Mouse (Mus musculus): ENCODE data around the gene Tenm4. TPM values are rescaled to one million over a fixed set of nuclear protein-coding genes. Genes with fewer than 3 reads are reported as not detected.
A peak's percentile ranks its signal among the peaks of the same experiment; 100 is the strongest.

Tenm4 gene
- polyA plus RNA-seq, 1 experiment from 2014 or later: 41.4 TPM

DNA sequence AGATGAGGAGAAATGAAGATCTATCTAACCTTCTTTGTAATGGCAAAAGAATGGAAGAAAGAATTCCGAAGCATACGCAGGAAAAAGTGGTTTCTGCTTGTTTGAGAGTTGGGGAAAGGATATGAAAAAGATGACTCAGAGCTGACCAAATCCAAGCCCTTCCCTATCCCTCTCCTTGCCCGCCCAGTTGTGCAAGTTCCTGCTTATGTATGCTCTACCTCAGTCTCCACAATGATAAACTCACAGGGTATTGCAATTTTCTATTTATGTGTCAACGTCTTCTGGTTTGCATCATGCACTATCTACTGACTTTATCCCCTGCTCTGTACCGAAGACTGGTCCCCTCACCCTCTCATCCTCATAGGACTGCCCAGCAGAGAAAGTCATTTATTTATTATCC lies 339.4 kb downstream of the Tenm4 start:
- no peak overlapping the region for H3K27ac ChIP-seq (ENCODE audit: low read length)
- peaks cover 14% of the 10 kb centered on the region for H3K4me1 ChIP-seq (ENCODE audit: control insufficient read depth, insufficient read depth, low read length)
- no peaks in the 10 kb centered on the region for H3K27me3 ChIP-seq (ENCODE audit: control insufficient read depth, insufficient read depth, low read depth, low read length)
- no peak overlapping the region for H3K9ac ChIP-seq (ENCODE audit: low read depth, low read length)
- no peak for ATAC-seq
- 92% methylated on average over 5 of the region's 5 CpGs for WGBS
- no peak overlapping the region for H3K4me3 ChIP-seq (ENCODE audit: low read depth, low read length)
- H3K36me3 ChIP-seq (ENCODE audit: control insufficient read depth, insufficient read depth, low read length): no peaks in the 10 kb centered on the region
- no peaks in the 10 kb centered on the region for H3K9me3 ChIP-seq (replicated peaks; ENCODE audit: control insufficient read depth, low read length, poor library complexity, severe bottlenecking)
- H3K4me2 ChIP-seq (ENCODE audit: low read length): no peak overlapping the region

DNA sequence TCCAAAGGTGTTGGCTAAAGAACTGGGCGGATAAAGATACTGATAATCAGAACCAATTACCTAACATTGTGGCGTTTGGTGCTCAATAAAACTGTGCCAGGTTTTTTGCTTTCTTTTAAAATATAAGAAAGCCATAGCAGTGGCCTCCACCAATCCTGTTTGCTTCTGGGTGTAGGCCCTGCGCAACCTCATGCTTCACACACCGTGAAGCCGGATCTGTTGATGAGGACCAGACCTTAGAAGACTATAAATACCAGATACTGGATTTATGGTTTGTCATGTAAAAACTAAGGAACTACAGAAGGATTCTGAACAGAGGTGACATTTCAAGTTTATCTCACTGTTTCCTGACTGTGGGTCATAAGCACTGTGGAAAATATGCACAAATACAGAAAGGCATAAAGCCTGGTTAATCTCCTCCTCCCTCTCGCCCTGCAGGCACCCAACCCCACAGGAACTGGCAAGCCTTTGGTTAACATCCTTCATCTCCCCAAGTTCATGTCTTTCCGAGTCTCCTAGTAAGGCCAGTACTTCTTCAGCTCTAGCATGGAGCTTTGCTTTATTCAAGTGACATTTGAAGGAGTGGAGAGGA lies 340.1 kb downstream of the Tenm4 start:
- ATAC-seq: no peak
- Histone ChIP-seq H3K27ac (ENCODE audit: low read length) (no peak overlapping the region), H3K27me3 (ENCODE audit: control insufficient read depth, insufficient read depth, low read depth, low read length) (no peaks in the 10 kb centered on the region), H3K9ac (ENCODE audit: low read depth, low read length) (no peak overlapping the region), H3K4me3 (ENCODE audit: low read depth, low read length) (no peak overlapping the region), H3K36me3 (ENCODE audit: control insufficient read depth, insufficient read depth, low read length) (no peaks in the 10 kb centered on the region), H3K4me1 (ENCODE audit: control insufficient read depth, insufficient read depth, low read length) (peaks cover 14% of the 10 kb centered on the region), H3K9me3 (replicated peaks; ENCODE audit: control insufficient read depth, low read length, poor library complexity, severe bottlenecking) (no peaks in the 10 kb centered on the region), H3K4me2 (ENCODE audit: low read length) (no peak overlapping the region)
- 84% methylated on average over 7 of the region's 7 CpGs for WGBS

GRCm38 (mm10) chr7:96511953-96512511 lies 341.0 kb downstream of the Tenm4 start:
- peaks cover 14% of the 10 kb centered on the region for H3K4me1 ChIP-seq (ENCODE audit: control insufficient read depth, insufficient read depth, low read length)
- no peak overlapping the region for H3K4me3 ChIP-seq (ENCODE audit: low read depth, low read length)
- peak; percentile 46; the same call in 1 of the 2 replicates for ATAC-seq
- no peaks in the 10 kb centered on the region for H3K36me3 ChIP-seq (ENCODE audit: control insufficient read depth, insufficient read depth, low read length)
- peak overlapping the region; percentile 47; the same call in 1 of the 2 replicates for H3K27ac ChIP-seq (ENCODE audit: low read length)
- H3K27me3 ChIP-seq (ENCODE audit: control insufficient read depth, insufficient read depth, low read depth, low read length): no peaks in the 10 kb centered on the region
- H3K9ac ChIP-seq (ENCODE audit: low read depth, low read length): no peak overlapping the region
- no peaks in the 10 kb centered on the region for H3K9me3 ChIP-seq (replicated peaks; ENCODE audit: control insufficient read depth, low read length, poor library complexity, severe bottlenecking)
- WGBS: 41% methylated on average over 14 of the region's 14 CpGs
- H3K4me2 ChIP-seq (ENCODE audit: low read length): peak overlapping the region; percentile 19

DNA sequence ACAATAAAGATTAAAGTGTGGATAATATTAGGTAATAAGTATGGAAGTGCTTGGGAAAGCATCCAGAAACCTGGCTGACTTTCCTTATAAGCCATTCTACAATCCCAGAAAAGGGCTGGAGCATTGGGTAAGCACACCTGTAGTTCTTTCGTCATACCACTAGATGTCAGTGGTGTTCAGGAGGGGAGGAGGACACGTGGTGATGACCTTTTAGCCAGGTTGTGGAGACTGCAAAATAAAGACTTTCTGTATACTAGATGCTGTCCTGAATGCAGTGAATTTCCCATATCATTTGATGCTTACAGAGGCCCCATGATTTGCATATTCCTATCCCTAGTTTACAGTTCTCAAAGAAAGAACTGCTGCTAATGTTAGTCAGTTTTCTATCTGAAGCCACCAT lies 348.2 kb downstream of the Tenm4 start:
- no peak for ATAC-seq
- H3K27me3 ChIP-seq (ENCODE audit: control insufficient read depth, insufficient read depth, low read depth, low read length): no peaks in the 10 kb centered on the region
- H3K4me3 ChIP-seq (ENCODE audit: low read depth, low read length): no peak overlapping the region
- H3K4me2 ChIP-seq (ENCODE audit: low read length): no peak overlapping the region
- no peaks in the 10 kb centered on the region for H3K36me3 ChIP-seq (ENCODE audit: control insufficient read depth, insufficient read depth, low read length)
- no peak overlapping the region for H3K27ac ChIP-seq (ENCODE audit: low read length)
- WGBS: 0% methylated on average over 2 of the region's 2 CpGs
- no peaks in the 10 kb centered on the region for H3K9me3 ChIP-seq (replicated peaks; ENCODE audit: control insufficient read depth, low read length, poor library complexity, severe bottlenecking)
- no peak overlapping the region for H3K9ac ChIP-seq (ENCODE audit: low read depth, low read length)
- H3K4me1 ChIP-seq (ENCODE audit: control insufficient read depth, insufficient read depth, low read length): no peaks in the 10 kb centered on the region

DNA sequence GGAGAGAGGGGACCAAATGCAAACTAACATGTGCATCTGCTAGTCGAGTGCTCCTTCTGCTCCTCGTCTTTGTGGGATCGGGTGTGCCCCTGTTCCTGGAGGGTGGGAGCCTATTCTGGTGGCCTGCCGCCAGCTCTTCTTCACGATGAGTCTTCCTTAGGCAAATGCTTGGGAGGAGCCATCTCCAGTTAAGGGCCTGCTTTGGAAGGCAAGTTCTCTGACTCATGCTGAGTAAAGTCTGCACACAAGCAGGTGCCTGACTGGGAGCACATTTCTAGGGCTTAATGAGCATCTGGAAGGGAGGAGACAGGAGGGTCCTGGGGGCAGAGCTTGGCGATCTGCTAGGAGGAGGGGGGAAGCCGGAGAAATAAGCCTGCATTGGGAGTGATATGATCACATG lies 350.9 kb downstream of the Tenm4 start:
- Histone ChIP-seq H3K4me3 (ENCODE audit: low read depth, low read length) (no peak overlapping the region), H3K9me3 (replicated peaks; ENCODE audit: control insufficient read depth, low read length, poor library complexity, severe bottlenecking) (no peaks in the 10 kb centered on the region), H3K27me3 (ENCODE audit: control insufficient read depth, insufficient read depth, low read depth, low read length) (no peaks in the 10 kb centered on the region), H3K4me2 (ENCODE audit: low read length) (no peak overlapping the region), H3K4me1 (ENCODE audit: control insufficient read depth, insufficient read depth, low read length) (no peaks in the 10 kb centered on the region), H3K27ac (ENCODE audit: low read length) (no peak overlapping the region), H3K36me3 (ENCODE audit: control insufficient read depth, insufficient read depth, low read length) (no peaks in the 10 kb centered on the region), H3K9ac (ENCODE audit: low read depth, low read length) (no peak overlapping the region)
- WGBS: 67% methylated on average over 7 of the region's 7 CpGs
- ATAC-seq: no peak

GRCm38 (mm10) chr7:96523673-96524072 lies 352.6 kb downstream of the Tenm4 start:
- Histone ChIP-seq H3K36me3 (ENCODE audit: control insufficient read depth, insufficient read depth, low read length) (no peaks in the 10 kb centered on the region), H3K4me3 (ENCODE audit: low read depth, low read length) (no peak overlapping the region), H3K4me1 (ENCODE audit: control insufficient read depth, insufficient read depth, low read length) (no peaks in the 10 kb centered on the region), H3K9ac (ENCODE audit: low read depth, low read length) (no peak overlapping the region), H3K27me3 (ENCODE audit: control insufficient read depth, insufficient read depth, low read depth, low read length) (no peaks in the 10 kb centered on the region), H3K27ac (ENCODE audit: low read length) (no peak overlapping the region), H3K9me3 (replicated peaks; ENCODE audit: control insufficient read depth, low read length, poor library complexity, severe bottlenecking) (no peaks in the 10 kb centered on the region), H3K4me2 (ENCODE audit: low read length) (no peak overlapping the region)
- no peak for ATAC-seq
- 80% methylated on average over 2 of the region's 2 CpGs for WGBS

DNA sequence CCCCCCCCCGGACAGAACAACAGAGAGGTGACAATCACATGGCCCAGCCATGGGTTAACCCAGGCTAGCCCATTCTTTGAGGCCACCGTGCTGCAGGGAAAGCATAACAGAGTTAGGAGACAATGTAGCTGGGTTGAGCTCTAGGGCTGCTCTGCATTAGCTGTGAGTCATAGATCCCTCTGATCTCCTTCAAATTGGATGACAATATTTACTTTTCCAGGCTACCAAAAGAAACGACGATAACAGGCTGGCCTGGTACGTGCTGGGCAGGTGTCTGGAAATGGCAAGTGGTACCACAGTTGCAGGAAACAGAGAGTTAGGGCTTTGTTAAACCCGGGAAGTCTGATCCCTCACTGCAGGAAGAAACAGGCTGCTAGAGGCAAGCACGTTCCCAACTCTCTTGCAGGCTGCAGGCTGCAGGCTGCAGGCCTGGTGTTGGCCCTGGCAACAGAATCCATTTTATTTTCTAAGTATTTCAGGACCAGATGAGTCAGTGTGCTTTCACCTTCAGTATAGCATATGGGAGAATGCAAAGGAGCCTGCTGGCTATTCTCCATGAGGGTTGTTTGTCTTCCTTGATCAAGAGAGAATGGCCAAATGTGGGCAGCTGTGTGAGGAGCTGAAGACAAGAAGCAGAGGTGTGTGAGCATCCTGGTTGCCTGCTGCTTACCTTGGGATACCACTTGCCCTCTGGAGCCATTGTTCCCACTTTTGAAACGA lies 353.6 kb downstream of the Tenm4 start:
- no peak for ATAC-seq
- no peaks in the 10 kb centered on the region for H3K9me3 ChIP-seq (replicated peaks; ENCODE audit: control insufficient read depth, low read length, poor library complexity, severe bottlenecking)
- no peak overlapping the region for H3K4me2 ChIP-seq (ENCODE audit: low read length)
- WGBS: 70% methylated on average over 8 of the region's 8 CpGs
- H3K27ac ChIP-seq (ENCODE audit: low read length): no peak overlapping the region
- H3K9ac ChIP-seq (ENCODE audit: low read depth, low read length): no peak overlapping the region
- H3K4me1 ChIP-seq (ENCODE audit: control insufficient read depth, insufficient read depth, low read length): no peaks in the 10 kb centered on the region
- H3K36me3 ChIP-seq (ENCODE audit: control insufficient read depth, insufficient read depth, low read length): no peaks in the 10 kb centered on the region
- H3K27me3 ChIP-seq (ENCODE audit: control insufficient read depth, insufficient read depth, low read depth, low read length): no peaks in the 10 kb centered on the region
- no peak overlapping the region for H3K4me3 ChIP-seq (ENCODE audit: low read depth, low read length)

DNA sequence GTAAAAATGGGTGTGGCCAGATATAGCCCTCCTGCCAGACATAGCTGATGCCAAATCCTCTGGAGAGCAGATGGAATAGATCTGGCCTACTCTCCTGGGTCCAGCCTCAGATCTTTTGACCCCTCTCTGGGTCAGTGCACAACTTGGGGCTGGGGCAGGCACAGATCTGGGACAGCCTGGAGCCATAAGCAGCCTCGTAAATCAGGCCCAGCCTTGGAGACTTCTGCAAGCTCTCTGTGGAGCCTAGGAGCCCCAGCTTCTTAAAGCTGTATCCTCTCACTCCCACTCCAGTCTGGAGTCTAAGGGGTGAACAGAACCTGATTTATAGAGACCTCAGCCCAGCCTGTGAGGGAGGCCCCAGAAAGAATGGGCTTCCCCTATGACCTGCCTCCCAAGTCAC lies 354.3 kb downstream of the Tenm4 start:
- H3K27me3 ChIP-seq (ENCODE audit: control insufficient read depth, insufficient read depth, low read depth, low read length): no peaks in the 10 kb centered on the region
- no peak overlapping the region for H3K9ac ChIP-seq (ENCODE audit: low read depth, low read length)
- H3K4me1 ChIP-seq (ENCODE audit: control insufficient read depth, insufficient read depth, low read length): no peaks in the 10 kb centered on the region
- H3K4me2 ChIP-seq (ENCODE audit: low read length): no peak overlapping the region
- no peaks in the 10 kb centered on the region for H3K36me3 ChIP-seq (ENCODE audit: control insufficient read depth, insufficient read depth, low read length)
- 83% methylated on average over 1 of the region's 1 CpGs for WGBS
- H3K4me3 ChIP-seq (ENCODE audit: low read depth, low read length): no peak overlapping the region
- no peak for ATAC-seq
- no peaks in the 10 kb centered on the region for H3K9me3 ChIP-seq (replicated peaks; ENCODE audit: control insufficient read depth, low read length, poor library complexity, severe bottlenecking)
- no peak overlapping the region for H3K27ac ChIP-seq (ENCODE audit: low read length)
